Mouse (Mus musculus): Measurements from ENCODE around the gene Gm13277. TPM values are rescaled to one million over a fixed set of nuclear protein-coding genes. Genes with fewer than 3 reads are reported as not detected.
"Not testable (repeated sequence)": the region's sequence is repeated elsewhere in the genome, so short reads cannot be mapped to it uniquely, and the experiment has no call there.

The Gm13277 gene
- total and polyA plus RNA-seq, 2 experiments, result not detected

DNA sequence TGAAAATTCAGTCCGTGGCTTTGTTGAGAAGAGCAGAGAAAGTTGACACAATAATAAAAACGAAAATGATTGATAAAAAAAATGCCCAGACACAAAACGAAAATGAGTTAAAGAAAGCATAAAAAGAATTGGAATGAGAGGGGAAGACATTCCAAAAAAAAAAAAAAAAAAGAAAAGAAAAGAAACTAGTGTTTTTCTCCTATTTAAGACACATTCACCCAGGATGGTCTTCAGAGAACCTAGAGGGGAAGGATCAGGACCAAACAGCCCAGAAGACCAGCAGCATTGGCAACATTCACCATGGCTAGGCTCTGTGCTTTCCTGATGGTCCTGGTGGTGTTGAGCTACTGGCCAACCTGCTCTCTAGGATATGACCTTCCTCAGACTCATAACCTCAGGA is 27.5 kb downstream of the Gm13277 start, which contains the start of gene Ifna7:
Gene Ifna7, plus strand, starts transcription at position 301 of the 400 bp plus-strand sequence.
- H3K79me2 ChIP-seq (ENCODE audit: control insufficient read depth, insufficient read depth, low read length), result no peaks in the 10 kb centered on the region
- no peak within 1 kb of the TSS for H3K9ac ChIP-seq (ENCODE audit: low read depth, low read length)
- no peak within 1 kb of the TSS for H3K4me3 ChIP-seq (ENCODE audit: insufficient read depth, low read depth, low read length)
- H3K27ac ChIP-seq (replicated peaks; ENCODE audit: insufficient read depth, low read depth, low read length), result no peak within 1 kb of the TSS
- no peaks in the 10 kb centered on the region for H3K27me3 ChIP-seq (ENCODE audit: control insufficient read depth, insufficient read depth, low read length)
- no peak for DNase-seq (ENCODE audit: extremely low read depth, low read depth, low spot score)
- H3K4me1 ChIP-seq (ENCODE audit: control insufficient read depth, insufficient read depth, low read length), result no peaks in the 10 kb centered on the region
- TF ChIP-seq CTCF (IDR thresholded peaks at IDR 0.05; ENCODE audit: low read depth, low read length) (no peak), POLR2A (IDR thresholded peaks at IDR 0.05; ENCODE audit: extremely low read depth, insufficient read depth, low read length) (no peak)
- no peaks in the 10 kb centered on the region for H3K36me3 ChIP-seq (ENCODE audit: control insufficient read depth, insufficient read depth, low read length)
- WGBS, result 48% methylated on average over 3 of the region's 3 CpGs

GRCm38 (mm10) chr4:88819659-88820058 is 31.2 kb downstream of the Gm13277 start, which contains the start of gene Ifna11:
TSS of gene Ifna11 (plus strand) at chr4:88819959.
- no peaks in the 10 kb centered on the region for H3K27me3 ChIP-seq (ENCODE audit: control insufficient read depth, insufficient read depth, low read length)
- no peak for TF ChIP-seq POLR2A (IDR thresholded peaks at IDR 0.05; ENCODE audit: extremely low read depth, insufficient read depth, low read length)
- no peak for TF ChIP-seq CTCF (IDR thresholded peaks at IDR 0.05; ENCODE audit: low read depth, low read length)
- H3K79me2 ChIP-seq (ENCODE audit: control insufficient read depth, insufficient read depth, low read length), result no peaks in the 10 kb centered on the region
- 79% methylated on average over 1 of the region's 1 CpGs for WGBS
- no peak within 1 kb of the TSS for H3K9ac ChIP-seq (ENCODE audit: low read depth, low read length)
- H3K27ac ChIP-seq (replicated peaks; ENCODE audit: insufficient read depth, low read depth, low read length), result no peak within 1 kb of the TSS
- H3K4me1 ChIP-seq (ENCODE audit: control insufficient read depth, insufficient read depth, low read length), result no peaks in the 10 kb centered on the region
- H3K36me3 ChIP-seq (ENCODE audit: control insufficient read depth, insufficient read depth, low read length), result no peaks in the 10 kb centered on the region
- H3K4me3 ChIP-seq (ENCODE audit: insufficient read depth, low read depth, low read length), result no peak within 1 kb of the TSS
- no peak for DNase-seq (ENCODE audit: extremely low read depth, low read depth, low spot score)

GRCm38 (mm10) chr4:88822995-88823394 is 34.6 kb downstream of the Gm13277 start:
- H3K36me3 ChIP-seq (ENCODE audit: control insufficient read depth, insufficient read depth, low read length), result no peaks in the 10 kb centered on the region
- no peaks in the 10 kb centered on the region for H3K79me2 ChIP-seq (ENCODE audit: control insufficient read depth, insufficient read depth, low read length)
- TF ChIP-seq POLR2A (IDR thresholded peaks at IDR 0.05; ENCODE audit: extremely low read depth, insufficient read depth, low read length) (no peak), CTCF (IDR thresholded peaks at IDR 0.05; ENCODE audit: low read depth, low read length) (no peak; the same call in 1 of the 2 replicates)
- no peaks in the 10 kb centered on the region for H3K27me3 ChIP-seq (ENCODE audit: control insufficient read depth, insufficient read depth, low read length)
- no peak for DNase-seq (ENCODE audit: extremely low read depth, low read depth, low spot score)
- no peak overlapping the region for H3K27ac ChIP-seq (replicated peaks; ENCODE audit: insufficient read depth, low read depth, low read length)
- no peaks in the 10 kb centered on the region for H3K4me1 ChIP-seq (ENCODE audit: control insufficient read depth, insufficient read depth, low read length)
- no peak overlapping the region for H3K9ac ChIP-seq (ENCODE audit: low read depth, low read length)
- no peak overlapping the region for H3K4me3 ChIP-seq (ENCODE audit: insufficient read depth, low read depth, low read length)
- 25% methylated on average over 4 of the region's 4 CpGs for WGBS

DNA sequence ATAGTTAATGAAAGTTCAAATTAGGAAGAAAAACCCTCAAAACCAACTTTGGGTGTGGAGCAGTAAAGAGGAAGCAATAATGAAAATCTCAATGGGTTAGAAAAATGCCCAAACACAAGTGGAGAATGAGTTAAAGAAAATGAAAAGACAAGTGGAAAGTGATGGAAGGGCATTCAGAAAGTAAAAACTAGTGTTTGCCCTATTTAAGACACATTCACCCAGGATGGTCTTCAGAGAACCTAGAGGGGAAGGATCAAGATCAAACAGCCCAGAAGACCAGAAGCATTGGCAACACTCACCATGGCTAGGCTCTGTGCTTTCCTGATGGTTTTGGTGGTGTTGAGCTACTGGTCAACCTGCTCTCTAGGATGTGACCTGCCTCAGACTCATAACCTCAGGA is 38.7 kb downstream of the Gm13277 start, which contains the start of gene Ifna6:
Gene Ifna6, plus strand, starts transcription at position 301 of the 400 bp plus-strand sequence.
- not testable (repeated sequence) for H3K9ac ChIP-seq (ENCODE audit: low read depth, low read length); H3K27ac ChIP-seq (replicated peaks; ENCODE audit: insufficient read depth, low read depth, low read length); H3K79me2 ChIP-seq (ENCODE audit: control insufficient read depth, insufficient read depth, low read length); H3K27me3 ChIP-seq (ENCODE audit: control insufficient read depth, insufficient read depth, low read length); DNase-seq (ENCODE audit: extremely low read depth, low read depth, low spot score); H3K4me3 ChIP-seq (ENCODE audit: insufficient read depth, low read depth, low read length); H3K4me1 ChIP-seq (ENCODE audit: control insufficient read depth, insufficient read depth, low read length); H3K36me3 ChIP-seq (ENCODE audit: control insufficient read depth, insufficient read depth, low read length)

GRCm38 (mm10) chr4:88830523-88830922 is 42.1 kb downstream of the Gm13277 start:
- no peaks in the 10 kb centered on the region for H3K27me3 ChIP-seq (ENCODE audit: control insufficient read depth, insufficient read depth, low read length)
- H3K4me1 ChIP-seq (ENCODE audit: control insufficient read depth, insufficient read depth, low read length), result no peaks in the 10 kb centered on the region
- H3K79me2 ChIP-seq (ENCODE audit: control insufficient read depth, insufficient read depth, low read length), result no peaks in the 10 kb centered on the region
- no peaks in the 10 kb centered on the region for H3K36me3 ChIP-seq (ENCODE audit: control insufficient read depth, insufficient read depth, low read length)
- WGBS, result 31% methylated on average over 4 of the region's 4 CpGs
- TF ChIP-seq POLR2A (IDR thresholded peaks at IDR 0.05; ENCODE audit: extremely low read depth, insufficient read depth, low read length) (no peak), CTCF (IDR thresholded peaks at IDR 0.05; ENCODE audit: low read depth, low read length) (0 out of 2 replicates have a peak, but pooled peaks have one; percentile 31)
- no peak overlapping the region for H3K4me3 ChIP-seq (ENCODE audit: insufficient read depth, low read depth, low read length)
- H3K27ac ChIP-seq (replicated peaks; ENCODE audit: insufficient read depth, low read depth, low read length), result no peak overlapping the region
- no peak overlapping the region for H3K9ac ChIP-seq (ENCODE audit: low read depth, low read length)
- DNase-seq (ENCODE audit: extremely low read depth, low read depth, low spot score), result peak; percentile 8

DNA sequence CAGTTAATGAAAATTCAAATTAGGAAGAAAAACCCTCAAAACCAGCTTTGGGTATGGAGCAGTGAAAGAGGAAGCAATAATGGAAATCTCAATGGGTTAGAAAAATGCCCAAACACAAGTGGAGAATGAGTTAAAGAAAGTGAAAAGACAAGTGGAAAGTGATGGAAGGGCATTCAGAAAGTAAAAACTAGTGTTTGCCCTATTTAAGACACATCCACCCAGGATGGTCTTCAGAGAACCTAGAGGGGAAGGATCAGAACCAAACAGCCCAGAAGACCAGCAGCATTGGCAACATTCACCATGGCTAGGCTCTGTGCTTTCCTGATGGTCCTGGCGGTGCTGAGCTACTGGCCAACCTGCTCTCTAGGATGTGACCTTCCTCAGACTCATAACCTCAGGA is 46.8 kb downstream of the Gm13277 start, which contains the start of gene Ifna5:
Gene Ifna5, plus strand, starts transcription at position 301 of the 400 bp plus-strand sequence.
- 66% methylated on average over 1 of the region's 1 CpGs for WGBS
- H3K4me1 ChIP-seq (ENCODE audit: control insufficient read depth, insufficient read depth, low read length); H3K27ac ChIP-seq (replicated peaks; ENCODE audit: insufficient read depth, low read depth, low read length); H3K4me3 ChIP-seq (ENCODE audit: insufficient read depth, low read depth, low read length); H3K79me2 ChIP-seq (ENCODE audit: control insufficient read depth, insufficient read depth, low read length); DNase-seq (ENCODE audit: extremely low read depth, low read depth, low spot score); H3K27me3 ChIP-seq (ENCODE audit: control insufficient read depth, insufficient read depth, low read length); H3K36me3 ChIP-seq (ENCODE audit: control insufficient read depth, insufficient read depth, low read length); H3K9ac ChIP-seq (ENCODE audit: low read depth, low read length): not testable (repeated sequence)

Other genes with a start within 250 kb of the Gm13277 start
Only the 30 nearest of the 31 such genes appear.
- gene Ifna14, start 216.8 kb upstream of the Gm13277 start, total RNA-seq (2014; rRNA removed), result not detected in 2 replicates
- gene Ifna14, start 216.8 kb upstream of the Gm13277 start, polyA plus RNA-seq (2012; rRNA removed), result not detected in 2 replicates
- not detected in 2 replicates for gene Ifna9, start 196.2 kb upstream of the Gm13277 start, total RNA-seq (2014; rRNA removed)
- gene Ifna9, start 196.2 kb upstream of the Gm13277 start, polyA plus RNA-seq (2012; rRNA removed), result not detected in 2 replicates
- gene Ifna12, start 185.3 kb upstream of the Gm13277 start, total RNA-seq (2014; rRNA removed), result not detected in 2 replicates
- not detected in 2 replicates for gene Ifna12, start 185.3 kb upstream of the Gm13277 start, polyA plus RNA-seq (2012; rRNA removed)
- gene C87499, start 154.2 kb upstream of the Gm13277 start, total RNA-seq (2014; rRNA removed), result not detected in 2 replicates
- gene C87499, start 154.2 kb upstream of the Gm13277 start, polyA plus RNA-seq (2012; rRNA removed), result not detected in 2 replicates
- not detected in 2 replicates for gene Ifna13, start 144.2 kb upstream of the Gm13277 start, total RNA-seq (2014; rRNA removed)
- not detected in 2 replicates for gene Ifna13, start 144.2 kb upstream of the Gm13277 start, polyA plus RNA-seq (2012; rRNA removed)
- gene Ifna16, start 111.7 kb upstream of the Gm13277 start, total RNA-seq (2014; rRNA removed), result not detected in 2 replicates
- gene Ifna16, start 111.7 kb upstream of the Gm13277 start, polyA plus RNA-seq (2012; rRNA removed), result not detected in 2 replicates
- gene Ifna2, start 104.7 kb upstream of the Gm13277 start, total RNA-seq (2014; rRNA removed), result not detected in 2 replicates
- not detected in 2 replicates for gene Ifna2, start 104.7 kb upstream of the Gm13277 start, polyA plus RNA-seq (2012; rRNA removed)
- gene Ifnab, start 97.3 kb upstream of the Gm13277 start, total RNA-seq (2014; rRNA removed), result not detected in 2 replicates
- gene Ifnab, start 97.3 kb upstream of the Gm13277 start, polyA plus RNA-seq (2012; rRNA removed), result not detected in 2 replicates
- gene Gm26566, start 66.8 kb upstream of the Gm13277 start, total RNA-seq (2014; rRNA removed), result 0.18 TPM in 1 of 2 replicates, not detected in the other
- not detected in 2 replicates for gene Gm26566, start 66.8 kb upstream of the Gm13277 start, polyA plus RNA-seq (2012; rRNA removed)
- 60.3 and 68.1 TPM in 2 replicates for gene Klhl9, start 66.2 kb upstream of the Gm13277 start, total RNA-seq (2014; rRNA removed)
- 9.8 and 10.2 TPM in 2 replicates for gene Klhl9, start 66.2 kb upstream of the Gm13277 start, polyA plus RNA-seq (2012; rRNA removed)
- gene Gm13271, start 33.8 kb upstream of the Gm13277 start, total RNA-seq (2014; rRNA removed), result not detected in 2 replicates
- gene Gm13271, start 33.8 kb upstream of the Gm13277 start, polyA plus RNA-seq (2012; rRNA removed), result not detected in 2 replicates
- not detected in 2 replicates for gene Gm13283, start 28.5 kb upstream of the Gm13277 start, total RNA-seq (2014; rRNA removed)
- gene Gm13283, start 28.5 kb upstream of the Gm13277 start, polyA plus RNA-seq (2012; rRNA removed), result not detected in 2 replicates
- not detected in 2 replicates for gene Gm13290, start 14.8 kb upstream of the Gm13277 start, total RNA-seq (2014; rRNA removed)
- gene Gm13290, start 14.8 kb upstream of the Gm13277 start, polyA plus RNA-seq (2012; rRNA removed), result not detected in 2 replicates
- not detected in 2 replicates for gene Gm13289, start 11.7 kb upstream of the Gm13277 start, total RNA-seq (2014; rRNA removed)
- not detected in 2 replicates for gene Gm13289, start 11.7 kb upstream of the Gm13277 start, polyA plus RNA-seq (2012; rRNA removed)
- gene Gm13272, start 8.8 kb upstream of the Gm13277 start, total RNA-seq (2014; rRNA removed), result not detected in 2 replicates
- gene Gm13272, start 8.8 kb upstream of the Gm13277 start, polyA plus RNA-seq (2012; rRNA removed), result not detected in 2 replicates
- not detected in 2 replicates for gene Ifnz, start 6.5 kb upstream of the Gm13277 start, total RNA-seq (2014; rRNA removed)
- gene Ifnz, start 6.5 kb upstream of the Gm13277 start, polyA plus RNA-seq (2012; rRNA removed), result not detected in 2 replicates
- gene Gm13276, start 2.9 kb upstream of the Gm13277 start, total RNA-seq (2014; rRNA removed), result not detected in 2 replicates
- gene Gm13276, start 2.9 kb upstream of the Gm13277 start, polyA plus RNA-seq (2012; rRNA removed), result not detected in 2 replicates
- gene Gm13278, start 2.9 kb downstream of the Gm13277 start, total RNA-seq (2014; rRNA removed), result not detected in 2 replicates
- gene Gm13278, start 2.9 kb downstream of the Gm13277 start, polyA plus RNA-seq (2012; rRNA removed), result not detected in 2 replicates
- gene Gm13275, start 5.9 kb downstream of the Gm13277 start, total RNA-seq (2014; rRNA removed), result not detected in 2 replicates
- gene Gm13275, start 5.9 kb downstream of the Gm13277 start, polyA plus RNA-seq (2012; rRNA removed), result not detected in 2 replicates
- not detected in 2 replicates for gene Gm13279, start 8.8 kb downstream of the Gm13277 start, total RNA-seq (2014; rRNA removed)
- gene Gm13279, start 8.8 kb downstream of the Gm13277 start, polyA plus RNA-seq (2012; rRNA removed), result not detected in 2 replicates
- gene Gm13285, start 11.0 kb downstream of the Gm13277 start, total RNA-seq (2014; rRNA removed), result not detected in 2 replicates
- gene Gm13285, start 11.0 kb downstream of the Gm13277 start, polyA plus RNA-seq (2012; rRNA removed), result not detected in 2 replicates
- gene Gm13287, start 14.6 kb downstream of the Gm13277 start, total RNA-seq (2014; rRNA removed), result not detected in 2 replicates
- gene Gm13287, start 14.6 kb downstream of the Gm13277 start, polyA plus RNA-seq (2012; rRNA removed), result not detected in 2 replicates
- not detected in 2 replicates for gene Gm13288, start 16.9 kb downstream of the Gm13277 start, total RNA-seq (2014; rRNA removed)
- not detected in 2 replicates for gene Gm13288, start 16.9 kb downstream of the Gm13277 start, polyA plus RNA-seq (2012; rRNA removed)
- gene Ifna7, start 27.6 kb downstream of the Gm13277 start, total RNA-seq (2014; rRNA removed), result not detected in 2 replicates
- gene Ifna7, start 27.6 kb downstream of the Gm13277 start, polyA plus RNA-seq (2012; rRNA removed), result not detected in 2 replicates
- not detected in 2 replicates for gene Ifna11, start 31.3 kb downstream of the Gm13277 start, total RNA-seq (2014; rRNA removed)
- gene Ifna11, start 31.3 kb downstream of the Gm13277 start, polyA plus RNA-seq (2012; rRNA removed), result not detected in 2 replicates
- gene Ifna6, start 38.8 kb downstream of the Gm13277 start, total RNA-seq (2014; rRNA removed), result not detected in 2 replicates
- not detected in 2 replicates for gene Ifna6, start 38.8 kb downstream of the Gm13277 start, polyA plus RNA-seq (2012; rRNA removed)
- gene Ifna5, start 46.9 kb downstream of the Gm13277 start, total RNA-seq (2014; rRNA removed), result not detected in 2 replicates
- gene Ifna5, start 46.9 kb downstream of the Gm13277 start, polyA plus RNA-seq (2012; rRNA removed), result not detected in 2 replicates
- not detected in 2 replicates for gene Ifna4, start 53.2 kb downstream of the Gm13277 start, total RNA-seq (2014; rRNA removed)
- gene Ifna4, start 53.2 kb downstream of the Gm13277 start, polyA plus RNA-seq (2012; rRNA removed), result not detected in 2 replicates
- gene Ifna1, start 61.5 kb downstream of the Gm13277 start, total RNA-seq (2014; rRNA removed), result not detected in 2 replicates
- not detected in 2 replicates for gene Ifna1, start 61.5 kb downstream of the Gm13277 start, polyA plus RNA-seq (2012; rRNA removed)
- not detected in 2 replicates for gene Ifne, start 91.6 kb downstream of the Gm13277 start, total RNA-seq (2014; rRNA removed)
- not detected in 2 replicates for gene Ifne, start 91.6 kb downstream of the Gm13277 start, polyA plus RNA-seq (2012; rRNA removed)